Mouse (Mus musculus) layer of hippocampus, adult 18-20 months (tissue): ENCODE measurements around the gene Krt79. TPM values are rescaled to one million over a fixed set of nuclear protein-coding genes. Genes with fewer than 3 reads are reported as not detected.

Experiments used
- DNase-seq, 2 experiments: peaks; one replicate each; pipeline ENCODE4 v3.0.0; 2022; ENCODE audit warnings: low spot score in 2 of 2
- microRNA-seq, 2 experiments: library from miRNA; unstranded; fragments of <30 nt; microRNA quantifications; one replicate each; pipeline ENCODE4 v1.2.0; 2021
- total RNA-seq, 2 experiments: library from RNA; stranded (reverse); gene quantifications; 2 replicates each; pipeline ENCODE4 v1.2.3; 2021

Krt79 gene
- total RNA-seq, 2 experiments from 2014 or later: 0.20 to 0.45 TPM

DNA sequence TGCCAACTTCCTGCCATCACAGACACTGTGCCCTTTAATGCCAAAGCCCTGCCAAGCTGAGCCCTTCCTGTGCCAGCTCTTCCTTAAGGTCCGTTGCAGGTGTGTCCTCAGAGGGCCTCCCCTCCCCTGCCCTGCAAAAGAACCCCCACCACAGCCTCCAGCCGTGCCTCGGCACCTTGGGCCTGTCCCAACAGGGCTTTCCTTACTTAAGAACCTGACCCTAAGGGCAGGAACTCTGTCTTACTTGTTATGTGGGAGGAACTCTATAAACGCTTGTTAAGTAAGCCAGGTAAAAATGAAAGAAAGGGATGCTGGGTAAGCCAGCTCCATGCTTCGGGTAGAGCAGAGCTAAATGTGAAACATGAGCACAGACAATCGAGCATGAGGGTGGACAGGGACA lies 7.1 kb downstream of the Krt79 start:
- DNase-seq: no peak

DNA sequence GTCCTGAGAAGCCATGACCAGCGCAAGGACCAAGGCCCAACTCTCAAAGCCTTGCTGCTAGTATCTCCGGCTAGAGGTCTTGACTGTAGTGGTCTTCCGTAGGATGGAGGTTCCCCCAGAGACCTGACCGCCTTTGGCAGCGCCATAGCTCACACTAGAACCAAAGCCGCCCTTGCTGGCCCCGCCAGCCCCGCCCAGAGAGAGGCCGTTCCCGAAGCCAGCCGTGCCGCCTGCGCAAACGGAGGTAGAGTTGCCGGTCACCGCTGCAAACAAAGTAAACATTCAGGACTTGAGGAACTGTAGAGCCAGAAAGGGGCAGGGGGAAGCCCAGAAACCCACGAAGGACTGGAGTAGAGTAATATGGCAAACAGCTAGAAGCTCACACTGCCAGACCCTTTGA lies 10.5 kb downstream of the Krt79 start:
- DNase-seq: no peak

DNA sequence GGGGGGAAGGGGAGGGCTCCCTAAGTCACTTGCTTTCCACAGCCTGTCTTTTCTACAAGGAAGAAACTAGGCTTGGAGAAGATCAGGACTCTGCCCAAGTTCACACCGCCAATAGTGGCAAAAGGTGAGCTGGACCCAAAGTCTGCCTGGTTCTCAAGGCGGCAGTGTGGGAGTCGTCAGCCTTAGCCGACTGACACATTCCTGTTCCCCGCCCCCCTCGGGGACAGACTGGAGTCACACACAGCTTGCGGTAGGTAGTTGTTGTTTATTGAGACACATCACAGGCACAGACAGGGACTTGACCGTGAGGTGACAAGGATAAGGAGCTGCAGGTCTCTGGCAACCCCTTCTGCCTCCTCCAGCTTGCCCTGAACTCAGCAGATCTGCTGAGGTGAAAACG lies 11.0 kb downstream of the Krt79 start:
- DNase-seq: no peak

GRCm38 (mm10) chr15:101927340-101928080 lies 12.6 kb downstream of the Krt79 start:
- DNase-seq: no peak

- no peak for DNase-seq
Observed at GRCm38 (mm10) chr15:101925041-101925440, 15.1 kb downstream of the Krt79 start.

DNA sequence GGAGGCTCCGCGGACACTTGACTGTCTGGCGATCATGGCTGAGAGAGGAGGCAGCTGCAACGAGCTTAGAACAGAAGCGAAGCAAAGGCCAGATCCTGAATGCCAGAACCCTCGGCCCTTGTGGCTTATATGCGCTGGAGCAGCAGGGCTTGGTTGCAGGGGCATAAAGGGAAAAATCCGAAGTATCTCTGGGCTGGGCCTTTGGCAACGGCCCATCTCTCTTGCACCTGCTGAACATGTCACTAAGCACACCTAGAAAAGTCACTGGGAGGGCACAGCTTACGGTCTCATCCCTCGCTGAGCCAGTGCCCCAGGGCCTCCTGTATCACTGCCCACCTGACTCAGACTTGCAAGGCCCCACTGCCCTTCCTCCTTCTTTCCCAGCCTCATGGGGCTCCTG lies 15.5 kb downstream of the Krt79 start, which contains the start of gene Krt4:
Gene Krt4, minus strand, starts transcription at position 101 of the 400 bp plus-strand sequence.
- no peak for DNase-seq

- no peak for DNase-seq
Observed at GRCm38 (mm10) chr15:101922296-101922695, 17.8 kb downstream of the Krt79 start.

GRCm38 (mm10) chr15:101916072-101916471 lies 24.1 kb downstream of the Krt79 start:
- no peak for DNase-seq

DNA sequence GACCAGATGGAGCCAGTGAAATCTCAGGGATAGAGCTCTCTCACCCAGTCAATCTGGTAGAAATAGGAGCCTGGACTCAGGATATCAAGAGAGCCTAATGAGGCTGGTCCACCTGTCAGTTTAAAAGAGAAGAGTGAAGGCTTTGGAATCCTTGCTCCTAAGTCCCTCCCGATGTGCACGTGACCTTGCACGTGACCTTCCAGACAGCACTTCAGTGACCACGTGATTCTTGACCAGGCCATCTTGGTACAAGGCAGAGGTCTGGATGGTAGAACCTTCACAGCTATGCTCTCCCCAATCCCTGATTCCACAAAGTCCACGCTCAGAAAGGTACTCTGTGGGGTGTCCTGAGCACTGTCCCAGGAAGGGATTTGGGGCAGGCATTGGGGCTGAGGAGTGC lies 35.3 kb downstream of the Krt79 start:
- DNase-seq: no peak

GRCm38 (mm10) chr15:101902171-101903149 lies 37.7 kb downstream of the Krt79 start:
- no peak for DNase-seq

DNA sequence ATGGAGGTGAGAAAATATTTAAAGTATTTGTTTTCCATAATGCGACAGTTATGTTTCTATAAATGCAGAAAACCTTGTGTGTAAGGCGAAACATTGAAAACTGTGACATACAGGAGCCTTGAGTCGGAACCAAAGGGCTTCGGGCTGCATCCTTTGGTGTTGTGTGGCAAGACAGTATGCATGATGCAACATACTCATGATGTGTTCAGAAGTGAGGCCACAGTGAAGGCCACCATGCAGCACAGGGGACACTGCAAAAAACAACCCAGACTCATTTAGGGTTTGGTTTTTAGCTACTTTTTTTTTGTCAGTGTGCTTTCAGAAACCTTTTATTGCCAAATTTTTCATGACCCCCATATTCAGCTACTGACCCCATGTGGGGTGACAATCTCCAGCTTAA lies 44.9 kb downstream of the Krt79 start:
- no peak for DNase-seq

- no peak for DNase-seq
Observed at GRCm38 (mm10) chr15:101892820-101893219, 47.3 kb downstream of the Krt79 start, which contains the start of gene Krt76. Gene Krt76, minus strand, starts transcription at chr15:101892920.

GRCm38 (mm10) chr15:101879776-101880175 lies 60.3 kb downstream of the Krt79 start:
- no peak for DNase-seq

Small RNAs within 50 kb of the gene (microRNA-seq; reads per million reads assigned to microRNA genes)
- gene Gm44356: 0 reads per million in 2 experiments

Other genes starting within 250 kb of the Krt79 start
- gene Krt6a, start 246.0 kb downstream of the Krt79 start, total RNA-seq: not detected
- gene Krt5, start 227.4 kb downstream of the Krt79 start, total RNA-seq: under 1 TPM; 0.43 to 0.84 TPM
- not detected for gene Krt71, start 197.2 kb downstream of the Krt79 start, total RNA-seq
- not detected for gene Krt72, start 153.9 kb downstream of the Krt79 start, total RNA-seq
- 1 to 10 TPM; 6.3 to 7.8 TPM for gene Krt73, start 138.0 kb downstream of the Krt79 start, total RNA-seq
- gene Krt2, start 122.2 kb downstream of the Krt79 start, total RNA-seq: 10 to 100 TPM in 1 of 2 experiments, 1 to 10 TPM in 1; 7.3 to 10.5 TPM
- 1 to 10 TPM; 2.7 to 4.0 TPM for gene Krt1, start 89.5 kb downstream of the Krt79 start, total RNA-seq
- gene Krt77, start 70.6 kb downstream of the Krt79 start, total RNA-seq: 10 to 100 TPM; 12.5 to 19.0 TPM
- not detected for gene Krt76, start 47.4 kb downstream of the Krt79 start, total RNA-seq
- gene Krt4, start 15.6 kb downstream of the Krt79 start, total RNA-seq: not detected
- not detected for gene Krt78, start 14.0 kb upstream of the Krt79 start, total RNA-seq
- not detected for gene Krt8, start 64.2 kb upstream of the Krt79 start, total RNA-seq
- under 1 TPM; 0.23 to 0.64 TPM for gene Krt18, start 87.9 kb upstream of the Krt79 start, total RNA-seq
- 100 to 1,000 TPM; 197 to 203 TPM for gene Eif4b, start 133.4 kb upstream of the Krt79 start, total RNA-seq
- gene Tns2, start 160.1 kb upstream of the Krt79 start, total RNA-seq: 10 to 100 TPM; 13.8 to 18.2 TPM
- 100 to 1,000 TPM; 156 to 165 TPM for gene Spryd3, start 195.9 kb upstream of the Krt79 start, total RNA-seq
- 10 to 100 TPM; 11.7 to 12.9 TPM for gene Igfbp6, start 204.0 kb upstream of the Krt79 start, total RNA-seq
- under 1 TPM in 1 of 2 experiments, not detected in 1; 0.15 TPM for gene Soat2, start 210.2 kb upstream of the Krt79 start, total RNA-seq